ENCODE assay signal across 10 mouse cellular contexts in the genomic region with DNA sequence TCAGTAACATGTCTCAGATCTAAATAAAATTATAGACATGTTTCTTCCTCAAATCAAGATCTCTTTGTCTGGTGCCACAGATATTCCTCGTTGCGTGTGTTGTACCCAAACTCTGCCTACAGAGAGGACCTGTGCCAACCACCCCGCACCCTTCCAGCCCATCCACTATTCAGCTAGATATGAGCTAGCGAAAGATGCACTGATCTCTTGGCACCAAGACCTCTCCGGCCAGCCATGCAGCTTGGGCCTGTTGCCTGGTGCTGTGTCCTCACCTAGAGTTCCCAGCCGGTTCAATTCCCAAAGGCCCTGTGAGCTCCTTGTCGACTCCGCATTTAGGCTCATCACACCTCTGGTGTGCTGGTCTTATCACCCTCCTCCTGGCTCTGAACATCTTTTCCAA.
"Had no signal": no experiment of that assay in that cellular context is flagged by ENCODE, and none has a peak within 500 bp of the region (broad histone marks: within the 10 kb centered on the region; RNA-seq: fewer than 3 reads in every experiment).

No protein-coding gene starts in this region.

- ATAC-seq: lung, postnatal 0 days; midbrain, embryonic 13.5 days; midbrain, embryonic 15.5 days had no signal

- DNase-seq: lung, adult 2 months; lung, postnatal 14 days; lung, postnatal 36 days; right cerebral cortex, postnatal 14 days; thymus, adult 2 months; thymus, postnatal 25 days; thymus, postnatal 4 days had no signal
